Mouse (Mus musculus): ENCODE results near the gene Tnfaip2.

DNA sequence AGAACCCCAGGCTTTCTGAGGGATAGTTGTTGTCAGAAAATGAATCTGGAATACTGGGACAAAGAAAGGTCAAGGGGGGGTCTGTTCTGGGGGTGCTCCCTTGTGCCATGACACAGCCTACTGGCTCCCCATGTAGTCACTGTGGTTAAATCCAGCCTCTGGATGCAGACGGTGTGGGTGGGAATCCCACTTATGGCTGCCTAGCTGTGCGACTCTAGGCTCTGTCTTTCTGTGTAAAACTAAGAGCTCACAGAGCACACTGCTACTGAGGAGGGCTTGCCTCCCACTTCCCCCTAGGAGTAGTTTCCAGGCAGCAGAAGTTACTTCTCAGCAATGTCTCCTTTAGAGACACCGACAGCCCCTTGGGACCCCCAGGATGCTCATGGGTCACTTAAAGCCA, 6.1 kb upstream of the Tnfaip2 start:
- TF ChIP-seq EP300 (IDR thresholded peaks at IDR 0.05; ENCODE audit: low read depth) (no peak), CTCF (IDR thresholded peaks at IDR 0.05; ENCODE audit: low read depth) (no peak)
